Mouse (Mus musculus) CD4-positive helper T cell, adult 2 months (primary cell): ENCODE measurements around the gene 4931414P19Rik.
A peak's percentile ranks its signal among the peaks of the same experiment; 100 is the strongest.

Experiments used
- DNase-seq: peaks from one replicate; pipeline ENCODE4 v3.0.0-alpha.2; 2012; ENCODE audit warnings: low read depth, missing footprints, low spot score

The 4931414P19Rik gene

DNA sequence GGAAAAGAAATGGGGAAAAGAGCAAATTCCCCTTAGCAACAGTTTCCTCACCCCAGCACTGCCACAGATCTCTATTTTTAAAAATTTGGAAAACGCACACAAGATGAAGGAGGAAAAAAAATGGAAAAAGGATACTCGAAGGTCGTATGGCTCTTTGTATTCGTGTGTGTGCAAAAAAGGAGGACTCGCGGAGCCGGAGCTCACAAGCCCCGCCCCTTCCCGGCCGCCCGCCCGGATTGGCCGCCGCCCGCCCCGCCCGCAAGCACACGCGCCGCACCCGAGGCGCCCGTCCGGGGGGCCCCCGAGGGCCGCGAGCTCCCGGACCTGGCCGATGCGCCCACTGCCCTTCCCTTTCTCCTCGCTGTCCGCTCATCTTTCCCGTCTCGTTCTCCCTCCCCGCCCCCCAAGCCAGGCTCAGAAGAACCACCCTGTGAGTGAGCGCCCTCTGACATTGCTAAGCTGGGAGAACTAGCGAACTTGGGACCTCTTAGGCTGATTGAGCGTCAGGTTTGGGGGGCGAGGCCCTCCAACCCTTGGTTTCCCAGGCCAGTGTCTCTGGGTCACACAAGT, at the start of gene 4931414P19Rik:
4931414P19Rik (minus strand) TSS at position 242 of the 570 bp plus-strand sequence.
- peak; percentile 81 for DNase-seq

DNA sequence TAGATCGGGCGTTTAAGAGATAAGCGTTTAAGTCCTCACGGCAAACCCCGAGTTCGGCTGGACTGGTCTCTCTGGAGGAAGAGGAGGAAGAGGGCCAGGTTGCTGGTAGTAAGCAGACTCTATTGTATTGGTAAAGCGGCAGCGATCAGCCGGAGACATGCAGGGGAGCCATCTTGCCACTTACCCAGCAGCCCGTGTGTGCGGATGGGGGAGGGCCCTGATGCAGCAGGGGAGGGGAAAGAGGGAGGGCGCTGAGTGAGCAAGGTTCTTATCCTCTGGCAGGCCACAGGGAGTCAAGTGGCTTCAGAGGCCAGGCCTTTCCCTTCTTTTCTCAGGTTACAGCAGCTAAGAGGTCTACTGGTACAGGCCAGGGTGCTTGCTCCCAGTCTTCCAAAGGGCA, 47.7 kb upstream of the 4931414P19Rik start:
- DNase-seq = peak; percentile 87

DNA sequence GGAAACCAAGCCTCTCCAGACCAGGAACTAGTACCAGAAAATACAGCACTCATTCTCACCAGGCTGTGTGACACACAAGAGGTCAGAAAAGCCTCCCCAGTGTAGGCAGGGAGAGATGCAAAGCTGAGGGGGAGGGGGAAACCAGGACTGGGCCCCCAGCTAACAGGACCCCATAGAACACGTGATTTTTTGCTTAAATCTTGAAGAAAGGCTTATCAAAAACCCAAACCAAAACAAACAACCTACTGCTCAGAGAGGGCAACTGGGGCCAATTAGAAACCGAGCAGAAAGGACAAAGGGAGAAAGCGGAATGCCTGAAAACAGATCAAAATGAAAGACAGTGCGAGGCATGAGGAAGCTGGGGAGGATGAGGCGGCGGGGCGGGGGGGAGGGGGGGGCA, 47.0 kb upstream of the 4931414P19Rik start:
- no peak for DNase-seq

DNA sequence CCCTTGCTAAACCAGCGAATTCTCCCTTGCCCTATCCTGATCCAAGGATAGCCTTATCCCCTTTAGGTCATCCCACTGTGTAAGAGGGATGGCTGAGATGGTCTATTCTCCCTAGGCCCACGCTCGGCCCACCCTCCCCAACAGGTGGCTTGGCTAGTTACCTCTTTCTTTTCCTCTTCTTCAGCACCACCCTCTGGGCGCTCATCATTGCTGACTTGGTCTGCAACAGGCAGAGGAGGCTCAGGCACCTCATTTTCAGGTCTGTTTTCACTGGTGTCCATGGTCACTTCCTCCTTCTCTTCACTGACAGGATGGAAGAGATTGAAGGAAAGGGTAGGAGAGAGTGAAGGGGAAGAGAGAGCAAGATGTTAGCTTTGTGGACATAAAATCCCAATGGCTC, 45.8 kb upstream of the 4931414P19Rik start:
- no peak for DNase-seq

DNA sequence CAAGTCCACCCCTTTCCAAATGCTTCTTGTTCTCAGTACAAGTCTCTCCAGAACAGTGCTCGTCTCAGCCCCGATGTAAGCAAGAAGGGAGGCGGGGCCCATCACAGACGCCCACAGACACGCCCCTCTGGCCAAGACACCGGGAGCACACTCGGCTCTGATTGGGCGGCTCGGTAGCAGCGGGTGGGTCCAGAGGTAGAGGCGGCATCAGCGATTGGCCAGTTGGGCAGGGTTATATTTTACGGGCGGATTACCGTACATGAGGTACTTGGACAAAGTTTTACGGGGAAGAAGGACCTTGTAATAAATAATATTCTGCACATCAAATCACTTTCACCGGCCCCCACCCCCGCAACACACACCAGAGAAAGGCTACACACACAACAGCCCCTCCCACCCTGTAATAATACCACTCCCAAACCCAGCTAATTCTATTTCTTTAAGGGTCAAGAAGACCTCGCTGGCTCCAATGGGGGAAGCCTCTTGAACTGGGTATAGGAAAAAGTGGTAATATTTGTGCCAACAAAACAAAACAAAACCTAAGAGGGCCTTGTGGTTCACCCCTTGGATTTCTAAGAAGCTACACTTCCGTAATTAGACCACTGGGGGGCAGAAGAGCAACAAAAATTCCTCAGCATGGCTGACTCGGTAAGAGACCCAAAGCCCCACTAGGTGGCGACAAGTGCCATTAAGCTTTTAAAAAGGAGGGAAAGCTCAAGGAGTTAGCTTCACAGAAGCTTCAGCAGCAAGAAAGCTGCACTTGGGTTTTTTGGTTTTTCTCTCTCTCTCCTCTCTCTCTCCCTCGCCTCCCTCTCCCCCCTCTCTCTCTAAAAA, 45.0 kb upstream of the 4931414P19Rik start:
- peak; percentile 89 for DNase-seq

DNA sequence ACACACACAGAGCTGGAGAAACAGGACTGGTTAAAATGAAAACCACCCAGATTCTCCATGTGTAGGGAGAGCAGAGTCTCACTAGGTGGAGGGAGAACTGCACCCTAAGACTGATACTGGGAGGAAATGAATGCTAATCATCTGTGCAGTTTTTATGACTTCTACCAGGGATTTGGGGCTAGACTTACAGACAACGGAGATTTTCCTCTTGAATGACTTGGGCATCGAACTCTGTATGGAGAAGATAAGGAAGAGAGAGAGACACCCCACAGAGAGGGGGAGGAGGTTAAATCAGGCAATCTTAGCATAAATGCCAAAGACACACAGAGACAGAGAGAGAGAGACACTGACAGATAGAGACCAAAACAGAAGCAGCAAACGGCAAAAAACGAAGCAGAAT, 42.1 kb upstream of the 4931414P19Rik start:
- no peak for DNase-seq

DNA sequence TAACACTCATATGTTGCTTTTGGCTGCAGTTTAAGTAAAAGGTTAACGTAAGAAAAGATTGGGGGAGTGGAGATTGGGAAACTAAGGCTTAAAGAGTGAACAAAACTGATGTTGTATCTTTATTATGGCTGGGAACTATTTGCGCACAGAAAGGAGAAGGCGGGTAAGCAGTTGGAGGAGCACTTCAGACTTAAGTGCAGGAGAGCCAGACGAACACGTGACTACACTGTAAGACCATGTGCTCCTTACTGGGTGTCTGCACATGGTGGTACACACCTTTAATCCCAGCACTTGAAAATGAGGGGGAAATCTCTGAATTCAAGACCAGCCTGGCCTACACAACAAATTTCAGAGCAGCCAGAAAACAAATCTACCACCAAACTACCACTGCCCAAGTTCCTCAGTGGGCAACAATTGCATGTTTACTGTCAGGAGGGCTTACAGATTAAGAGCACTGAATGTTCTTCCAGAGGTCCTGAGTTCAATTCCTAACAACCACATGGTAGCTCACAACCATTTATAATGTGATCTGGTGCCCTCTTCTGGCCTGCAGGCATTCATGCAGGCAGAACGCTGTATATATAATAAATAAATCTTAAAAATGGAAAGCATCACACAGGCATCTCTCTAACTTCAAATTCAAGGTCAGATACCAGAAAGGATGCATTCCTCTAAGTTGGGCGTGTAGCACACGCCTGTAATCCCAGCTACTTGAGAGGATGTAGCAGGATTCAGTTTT, 41.3 kb upstream of the 4931414P19Rik start:
- no peak for DNase-seq

DNA sequence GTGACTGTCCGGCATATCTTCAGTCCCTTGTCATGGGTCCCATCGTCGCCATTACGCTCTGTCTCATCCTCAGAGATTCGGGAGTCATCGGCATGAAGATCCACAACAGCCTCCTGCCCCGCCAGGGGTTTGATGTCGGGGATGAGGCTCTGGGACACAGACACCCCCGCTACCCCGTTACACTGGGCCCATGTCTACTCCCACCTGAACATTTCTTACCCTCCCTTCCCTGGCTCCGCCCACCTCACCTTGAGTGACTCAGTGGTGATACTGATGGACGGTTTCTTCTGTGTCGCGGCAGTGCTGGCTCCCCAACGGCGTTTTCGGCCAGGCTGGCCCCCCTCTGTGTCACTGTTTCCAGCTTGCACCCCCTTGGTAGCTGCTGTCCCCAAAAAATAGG, 40.7 kb upstream of the 4931414P19Rik start:
- DNase-seq = no peak

DNA sequence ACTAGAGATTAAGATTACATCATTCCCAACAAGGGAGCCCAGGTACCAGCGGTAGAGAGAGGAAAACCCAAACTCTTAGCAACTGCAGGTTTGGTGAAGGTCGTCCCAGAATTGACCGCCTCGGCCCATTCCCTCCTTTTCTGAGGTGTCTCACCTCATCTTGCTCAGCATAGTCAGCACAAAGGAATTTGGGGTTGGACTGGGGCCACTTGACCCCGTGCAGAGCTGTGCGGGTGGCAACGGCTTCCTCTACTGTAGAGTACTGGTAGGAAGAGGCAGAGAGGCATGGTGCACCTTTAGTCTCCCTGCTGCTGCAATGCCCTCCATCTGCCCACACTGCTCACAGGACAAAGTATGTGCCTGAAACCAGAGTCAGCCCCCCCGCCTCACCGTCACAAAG, 38.5 kb upstream of the 4931414P19Rik start:
- no peak for DNase-seq

DNA sequence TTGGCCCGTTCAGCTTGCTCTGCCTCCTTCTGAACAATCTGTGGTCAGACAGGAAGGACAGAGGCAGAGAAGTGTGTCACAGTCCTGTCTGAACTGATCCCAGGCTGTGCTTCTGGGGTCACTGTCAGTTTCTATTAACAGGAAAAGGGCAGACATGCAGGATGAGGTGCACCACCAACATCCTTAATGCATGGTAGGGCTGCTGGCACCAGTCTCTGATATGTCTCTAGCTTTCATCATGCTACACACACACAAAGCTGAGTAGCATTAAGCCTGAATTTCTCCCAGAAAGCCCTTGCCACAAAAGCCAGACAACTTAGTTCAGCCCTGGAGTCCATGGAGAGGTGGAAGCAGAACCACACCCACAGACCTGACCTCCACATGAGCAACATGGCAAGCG, 37.2 kb upstream of the 4931414P19Rik start:
- no peak for DNase-seq

DNA sequence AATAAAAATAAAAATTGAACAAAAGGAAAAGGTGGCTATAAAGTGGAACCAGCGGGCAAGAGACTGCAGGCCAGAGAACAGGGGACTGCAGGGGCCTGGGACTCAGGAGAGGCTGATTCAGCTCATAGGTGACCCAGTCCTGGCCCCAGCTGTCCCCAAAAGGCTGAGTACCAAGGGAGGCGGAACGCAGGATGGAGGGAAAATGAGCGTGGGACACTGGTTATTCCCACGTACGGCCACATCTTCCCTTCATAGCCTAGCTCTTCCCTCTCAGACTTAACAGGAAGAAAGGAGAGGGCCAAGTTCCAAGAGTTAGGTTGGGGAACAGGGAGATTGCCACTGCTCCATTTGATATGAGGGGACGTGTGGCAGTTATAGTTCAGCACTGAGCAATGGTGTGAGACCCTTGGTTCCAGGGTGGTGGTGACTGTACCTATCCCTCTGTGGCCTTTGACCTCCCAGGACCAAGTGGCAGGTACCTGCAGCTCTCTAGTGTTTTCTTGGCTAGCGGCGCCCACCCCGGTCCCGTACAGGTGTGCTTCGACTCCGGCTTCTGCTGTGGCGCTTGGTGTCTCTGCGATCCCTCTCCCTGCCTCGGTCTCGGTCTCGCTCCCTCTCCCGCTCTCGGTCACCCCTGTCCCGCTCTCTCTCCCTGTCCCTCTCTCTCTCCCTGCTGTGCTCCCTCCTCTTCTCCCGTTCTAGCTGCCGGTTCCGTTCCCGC, 36.6 kb upstream of the 4931414P19Rik start:
- no peak for DNase-seq

DNA sequence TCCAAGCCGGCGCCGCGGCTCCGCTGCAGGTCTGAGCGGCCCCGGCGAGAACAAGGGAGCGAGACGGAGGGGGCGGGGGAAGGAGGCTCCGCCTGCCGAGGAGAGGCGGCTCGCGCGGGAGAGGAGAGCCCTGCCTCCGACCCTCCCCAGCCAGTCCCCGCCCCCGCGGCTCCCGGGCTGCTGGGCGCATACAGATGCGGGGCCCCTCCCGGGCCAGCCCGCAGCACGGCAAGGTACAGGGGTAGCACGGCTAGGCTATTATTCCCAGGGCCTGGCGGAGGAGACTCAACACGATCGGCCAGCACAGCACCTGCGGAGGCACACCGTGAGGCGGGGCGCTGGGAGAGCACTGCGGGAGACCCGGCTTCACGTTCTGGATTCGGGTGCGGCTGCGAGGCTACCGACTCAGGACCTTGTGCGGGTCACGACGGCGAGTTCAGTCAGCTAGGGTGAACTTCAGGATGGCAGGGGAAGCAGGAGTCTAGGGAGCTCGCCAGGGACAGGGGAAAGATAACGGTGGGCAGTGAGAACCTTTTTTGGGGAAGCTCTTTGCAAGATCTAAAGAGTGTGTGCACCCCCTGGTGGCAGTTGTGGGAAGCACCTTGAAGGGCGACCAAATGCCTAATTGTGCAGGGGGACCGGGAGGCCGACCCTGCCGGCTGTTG, 35.6 kb upstream of the 4931414P19Rik start, which contains the start of gene Cdh24:
Cdh24 (minus strand) TSS at position 60 of the 665 bp plus-strand sequence.
- DNase-seq = peak; percentile 92

DNA sequence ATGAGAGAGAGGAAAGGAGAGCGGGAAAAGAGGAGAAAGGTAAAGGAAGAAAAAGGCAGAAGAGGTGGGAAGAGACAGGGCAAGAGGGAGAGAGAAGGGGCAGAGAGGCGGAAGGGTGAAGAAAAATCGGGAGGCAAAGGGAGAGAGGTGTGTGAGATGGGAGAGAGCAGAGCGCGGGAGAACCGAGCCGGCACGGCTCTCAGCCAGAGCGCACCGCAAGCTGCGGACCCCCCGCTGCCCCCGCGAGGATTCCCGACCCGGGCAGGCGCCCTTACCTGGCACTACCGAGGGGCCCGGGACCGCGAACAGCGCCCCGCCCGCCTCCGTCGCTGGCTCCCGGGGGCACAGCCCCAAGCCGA, 35.1 kb upstream of the 4931414P19Rik start, which contains the start of gene Gm17606:
Gm17606 (plus strand) TSS at position 7 of the 359 bp plus-strand sequence.
- DNase-seq = no peak

DNA sequence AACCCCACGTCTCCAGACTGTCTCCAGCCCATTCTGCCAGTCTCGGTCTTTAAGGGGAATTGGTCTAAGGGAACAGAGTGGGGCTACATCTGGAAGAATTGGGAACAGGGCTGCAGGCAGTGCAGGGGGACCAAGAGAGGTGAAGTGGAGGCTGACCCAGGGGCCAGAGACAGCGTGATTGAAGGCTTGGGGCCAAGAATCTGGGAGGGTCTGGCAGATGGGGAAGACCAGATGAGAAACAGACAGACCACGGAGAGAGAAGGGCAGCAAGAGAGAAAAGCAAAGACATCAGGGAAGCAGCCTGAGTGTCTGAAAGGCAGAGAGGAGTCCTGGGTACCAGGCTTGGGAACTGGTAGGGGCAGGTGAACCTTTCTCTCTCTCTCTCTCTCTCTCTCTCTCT, 34.3 kb upstream of the 4931414P19Rik start:
- DNase-seq = no peak

DNA sequence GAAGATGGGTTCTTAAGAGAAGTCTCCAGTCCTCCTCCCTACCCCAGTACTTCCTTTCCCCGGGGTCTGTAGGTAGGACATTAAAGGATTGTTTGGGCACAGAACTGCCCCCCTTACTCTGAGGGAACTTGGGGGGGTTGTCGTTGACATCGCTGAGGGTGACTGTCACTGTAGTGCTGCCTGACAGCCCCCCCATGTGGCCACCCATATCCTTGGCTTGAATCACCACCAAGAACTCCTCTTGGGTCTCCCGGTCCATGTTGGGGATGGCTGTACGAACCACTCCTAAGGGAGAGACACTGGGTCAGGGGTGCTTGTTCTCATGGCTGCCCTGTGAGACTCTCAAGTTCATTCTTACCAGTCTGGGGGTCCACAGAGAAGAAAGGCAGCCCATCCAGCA, 32.4 kb upstream of the 4931414P19Rik start:
- no peak for DNase-seq

DNA sequence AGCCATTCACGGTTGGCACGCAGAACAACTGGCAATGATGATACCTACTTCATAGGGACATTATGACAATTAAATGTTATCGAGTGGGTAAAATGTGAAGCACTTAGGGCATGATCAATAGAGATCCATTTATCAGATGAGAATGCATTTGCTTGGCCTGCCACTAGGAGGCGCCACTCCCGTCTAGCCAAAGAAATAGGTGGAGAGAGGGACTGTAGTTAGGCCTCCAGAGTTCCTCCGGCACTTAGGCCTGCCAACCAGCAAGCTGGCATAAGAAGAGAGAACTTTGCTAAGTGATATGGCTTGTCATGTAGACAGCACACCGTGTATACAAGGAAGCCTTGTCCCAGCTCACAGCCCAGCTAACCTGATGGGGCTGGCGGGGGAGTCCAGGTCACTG, 31.2 kb upstream of the 4931414P19Rik start:
- peak; percentile 67 for DNase-seq

DNA sequence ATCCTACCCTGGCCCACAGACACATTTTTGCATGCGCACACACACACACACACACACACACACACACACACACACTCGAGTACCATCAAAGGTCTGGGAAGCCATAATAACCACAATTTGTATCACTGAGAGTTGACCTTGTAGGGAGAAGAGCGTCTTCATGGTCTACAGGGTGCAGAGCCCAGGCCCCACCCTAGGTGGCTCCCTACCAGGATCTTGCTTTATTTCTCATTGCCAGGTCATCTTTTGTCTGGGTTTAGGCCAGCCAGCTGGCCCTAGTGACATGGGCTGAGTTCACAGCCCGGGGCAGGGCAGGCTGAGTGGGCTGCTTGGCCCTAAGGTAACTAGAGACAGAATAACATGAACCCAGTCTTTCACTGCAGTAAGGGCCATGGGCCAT, 28.4 kb upstream of the 4931414P19Rik start:
- no peak for DNase-seq

DNA sequence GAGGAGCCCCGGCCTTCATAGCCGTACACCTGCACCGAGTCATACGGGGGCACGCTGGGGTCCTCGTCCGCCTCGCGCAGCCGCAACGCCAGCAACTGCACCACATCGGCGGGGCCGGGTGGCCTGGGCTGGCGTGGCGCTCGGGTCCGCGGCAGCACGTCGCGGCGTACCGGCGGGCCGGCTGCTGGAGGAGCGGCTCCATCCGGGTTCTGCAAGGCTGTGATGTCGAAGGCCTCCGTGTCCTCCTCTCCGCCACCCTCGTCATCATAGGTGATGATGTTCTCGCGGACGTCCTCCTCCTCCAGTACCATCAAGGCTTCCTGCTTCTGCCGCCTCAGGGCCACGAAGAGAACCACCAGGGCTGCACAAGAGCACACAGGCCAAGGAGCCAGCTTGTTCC, 26.5 kb upstream of the 4931414P19Rik start:
- DNase-seq = no peak

DNA sequence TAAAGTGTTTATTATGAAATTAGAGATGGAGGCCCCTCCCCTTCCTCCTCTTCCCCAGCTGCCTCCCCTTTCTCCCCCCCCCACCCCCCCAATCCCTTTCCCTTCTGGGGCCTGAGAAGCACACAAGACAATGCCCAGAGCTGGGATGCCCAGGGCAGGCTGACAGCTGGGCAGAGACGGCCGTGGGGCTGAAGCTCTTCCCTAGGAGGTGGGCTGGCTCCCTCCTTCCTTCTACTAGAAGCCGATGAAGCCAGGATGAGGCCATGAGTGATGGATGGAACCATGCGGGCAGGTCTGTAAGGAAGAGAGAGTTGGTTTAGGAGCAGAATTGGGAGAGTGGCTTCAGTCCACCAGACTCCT, 25.4 kb upstream of the 4931414P19Rik start:
- DNase-seq = no peak

DNA sequence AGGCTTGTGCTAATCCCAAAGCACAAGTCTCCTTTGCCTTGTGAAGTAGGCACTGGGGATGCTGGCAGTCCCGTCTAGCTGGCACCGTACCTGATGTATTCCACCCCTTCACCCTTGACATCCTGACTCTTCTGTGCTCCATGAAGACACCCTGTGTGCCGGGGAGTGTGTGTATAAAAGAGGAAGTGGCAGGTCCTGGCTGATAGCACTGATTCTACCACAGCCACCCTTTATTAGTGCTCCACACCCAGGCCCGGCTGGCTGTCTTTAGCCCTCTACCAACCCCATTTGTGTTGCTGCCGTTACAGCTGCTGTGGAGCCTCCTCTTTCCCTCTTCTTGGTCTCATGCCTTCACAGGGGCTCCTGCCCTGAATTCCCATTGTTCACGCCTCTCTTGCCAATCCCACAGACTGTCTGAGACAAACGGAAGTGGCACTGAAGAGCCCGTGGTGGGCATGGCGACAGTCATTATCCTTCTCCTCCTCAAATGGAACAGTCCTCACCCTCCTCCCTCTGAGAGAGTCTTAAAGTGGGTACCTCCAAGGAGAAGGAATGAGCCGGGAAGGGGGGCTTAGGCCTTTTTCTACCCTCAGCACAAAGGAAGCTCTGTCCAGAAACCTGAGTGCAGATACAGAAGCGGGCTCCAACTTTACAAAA, 24.9 kb upstream of the 4931414P19Rik start:
- DNase-seq = no peak

DNA sequence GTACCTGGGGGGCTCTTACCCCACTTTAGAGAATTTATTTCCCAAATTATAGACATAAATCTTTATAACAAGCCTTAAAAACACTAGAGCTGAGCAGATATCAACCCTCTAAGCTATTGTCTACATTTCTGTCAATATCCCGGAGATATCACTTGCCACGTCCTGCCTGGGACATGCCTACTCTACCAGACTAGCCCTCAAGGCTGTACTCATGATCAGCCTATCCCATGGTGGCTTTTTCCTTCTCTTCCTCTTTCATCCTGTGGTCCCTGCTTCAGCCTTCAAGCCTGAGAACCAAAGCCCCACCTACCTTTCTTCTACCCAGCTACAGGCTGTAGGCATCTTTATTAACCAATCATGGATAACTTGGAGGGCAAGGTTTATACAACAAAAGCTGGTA, 24.0 kb upstream of the 4931414P19Rik start:
- no peak for DNase-seq
